Mouse (Mus musculus): ENCODE measurements around the gene Elp4. TPM values are rescaled to one million over a fixed set of nuclear protein-coding genes. Genes with fewer than 3 reads are reported as not detected.

The Elp4 gene
- polyA plus RNA-seq, 1 experiment from 2014 or later = 46.2 TPM

DNA sequence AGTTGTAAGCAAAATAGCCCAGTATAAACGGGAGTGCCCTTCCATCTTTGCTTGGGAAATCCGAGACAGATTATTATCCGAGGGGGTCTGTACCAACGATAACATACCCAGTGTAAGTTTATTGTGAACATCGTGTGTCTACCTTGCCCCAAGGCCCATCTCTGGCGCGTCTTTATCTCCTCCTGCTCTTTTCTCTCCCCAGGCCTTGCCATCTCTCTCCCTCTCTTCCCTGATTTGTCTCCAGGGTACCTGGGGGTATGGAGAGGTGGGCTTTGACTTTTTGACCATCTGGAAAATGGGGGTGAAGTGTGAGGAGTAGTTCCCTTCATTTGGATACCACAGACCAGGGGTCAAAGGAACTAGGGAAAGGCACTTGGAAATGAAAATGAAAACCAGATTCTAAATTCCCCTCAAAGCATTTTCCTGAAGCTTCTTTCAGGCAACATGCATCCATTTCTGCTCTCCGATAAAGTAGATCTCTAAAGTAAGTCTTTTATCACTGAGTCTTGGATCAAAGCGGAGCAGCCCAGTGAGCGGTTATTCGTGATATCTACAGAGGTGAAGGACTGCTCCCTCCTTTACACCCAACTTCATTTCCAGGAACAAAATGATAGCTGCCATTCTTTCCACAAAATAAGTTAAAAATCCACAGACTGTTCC lies 219.2 kb downstream of the Elp4 start:
- H3K36me3 ChIP-seq (ENCODE audit: control insufficient read depth, insufficient read depth) = no peaks in the 10 kb centered on the region
- ATAC-seq = no peak
- no peaks in the 10 kb centered on the region for H3K9me3 ChIP-seq (ENCODE audit: control insufficient read depth, low read length)
- peaks cover 19% of the 10 kb centered on the region for H3K27me3 ChIP-seq (replicated peaks; ENCODE audit: control insufficient read depth, insufficient read depth, low read length)
- WGBS = 62% methylated on average over 11 of the region's 11 CpGs
- H3K4me3 ChIP-seq (replicated peaks; ENCODE audit: low read length) = 0 out of 2 replicates have a peak overlapping the region, but pooled peaks have one; percentile 3
- 0 out of 2 replicates have a peak overlapping the region, but pooled peaks have one; percentile 10 for H3K4me2 ChIP-seq (ENCODE audit: low read length)
- no peak overlapping the region for H3K27ac ChIP-seq (ENCODE audit: low read length)
- H3K9ac ChIP-seq (replicated peaks; ENCODE audit: low read depth, low read length) = no peak overlapping the region
- peaks cover 69% of the 10 kb centered on the region for H3K4me1 ChIP-seq (replicated peaks; ENCODE audit: control insufficient read depth, insufficient read depth, low read length)

DNA sequence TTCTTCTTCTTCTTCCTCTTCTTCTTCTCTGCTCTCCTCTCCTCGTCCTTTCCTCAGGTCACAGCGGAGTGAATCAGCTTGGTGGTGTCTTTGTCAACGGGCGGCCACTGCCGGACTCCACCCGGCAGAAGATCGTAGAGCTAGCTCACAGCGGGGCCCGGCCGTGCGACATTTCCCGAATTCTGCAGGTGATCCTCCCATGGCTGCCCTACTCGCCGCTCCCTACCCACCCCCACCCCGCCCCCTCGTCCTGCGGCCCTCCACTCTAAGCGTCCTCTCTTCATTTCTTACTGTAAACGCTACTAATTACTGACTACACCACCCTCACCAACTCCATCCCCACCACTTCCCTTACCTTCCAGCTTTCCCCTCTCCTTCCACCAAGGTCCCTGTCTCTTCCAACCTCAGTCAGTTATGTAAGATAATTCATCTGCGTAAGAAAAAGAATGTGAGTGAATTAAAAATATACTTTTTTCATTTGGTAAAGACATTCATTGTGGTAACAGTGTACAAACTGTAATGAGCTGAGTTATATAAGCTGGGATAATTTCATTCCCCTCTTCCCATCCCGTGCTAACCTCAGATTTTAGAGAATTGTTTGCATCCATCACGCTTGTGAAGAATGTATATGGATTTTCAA lies 220.5 kb downstream of the Elp4 start:
- H3K4me1 ChIP-seq (replicated peaks; ENCODE audit: control insufficient read depth, insufficient read depth, low read length) = peaks cover 64% of the 10 kb centered on the region
- peak overlapping the region; percentile 33 for H3K4me2 ChIP-seq (ENCODE audit: low read length)
- peaks cover 26% of the 10 kb centered on the region for H3K27me3 ChIP-seq (replicated peaks; ENCODE audit: control insufficient read depth, insufficient read depth, low read length)
- H3K4me3 ChIP-seq (replicated peaks; ENCODE audit: low read length) = peak overlapping the region; percentile 23
- 22% methylated on average over 21 of the region's 22 CpGs for WGBS
- no peak for ATAC-seq
- peak overlapping the region; percentile 29; the same call in 1 of the 2 replicates for H3K9ac ChIP-seq (replicated peaks; ENCODE audit: low read depth, low read length)
- H3K36me3 ChIP-seq (ENCODE audit: control insufficient read depth, insufficient read depth) = no peaks in the 10 kb centered on the region
- no peak overlapping the region for H3K27ac ChIP-seq (ENCODE audit: low read length)
- no peaks in the 10 kb centered on the region for H3K9me3 ChIP-seq (ENCODE audit: control insufficient read depth, low read length)

DNA sequence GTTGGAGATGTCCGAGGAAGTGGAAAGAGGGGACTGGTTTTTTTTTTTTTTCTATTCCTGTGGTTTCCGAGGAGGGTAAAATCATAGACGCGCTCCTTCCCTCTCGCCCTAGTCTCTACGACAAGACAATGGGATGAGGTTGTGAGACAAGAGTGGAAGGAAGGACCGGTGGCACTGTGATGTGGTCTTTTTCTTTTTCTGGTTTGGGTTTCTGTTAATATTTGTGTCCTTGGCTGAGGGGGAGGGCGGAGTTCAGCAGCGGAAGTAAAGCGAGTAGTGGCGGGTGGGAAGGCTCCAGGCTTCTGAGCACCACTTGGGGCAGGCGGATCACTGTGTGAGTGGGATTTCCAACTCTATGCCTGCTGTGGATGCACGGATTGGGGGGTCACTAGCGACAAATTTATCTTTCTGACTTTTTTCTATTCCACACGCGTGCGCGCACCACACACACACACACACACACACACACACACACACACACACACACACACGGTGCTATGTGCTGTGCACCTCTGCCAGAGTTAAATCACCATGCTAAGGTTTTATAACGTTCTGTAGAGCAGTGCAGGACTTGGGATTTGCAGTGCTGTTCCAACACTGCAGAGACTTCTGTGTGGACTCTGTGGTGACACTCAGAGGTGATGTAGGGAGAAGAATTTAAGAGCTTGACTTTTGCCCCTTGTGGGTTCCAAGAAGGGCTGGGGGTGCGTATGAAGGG lies 221.6 kb downstream of the Elp4 start:
- Histone ChIP-seq H3K36me3 (ENCODE audit: control insufficient read depth, insufficient read depth) (no peaks in the 10 kb centered on the region), H3K4me2 (ENCODE audit: low read length) (peak overlapping the region; percentile 41), H3K9ac (replicated peaks; ENCODE audit: low read depth, low read length) (peak overlapping the region; percentile 36), H3K4me1 (replicated peaks; ENCODE audit: control insufficient read depth, insufficient read depth, low read length) (peaks cover 54% of the 10 kb centered on the region), H3K4me3 (replicated peaks; ENCODE audit: low read length) (peak overlapping the region; percentile 33), H3K27me3 (replicated peaks; ENCODE audit: control insufficient read depth, insufficient read depth, low read length) (peaks cover 29% of the 10 kb centered on the region), H3K9me3 (ENCODE audit: control insufficient read depth, low read length) (no peaks in the 10 kb centered on the region), H3K27ac (ENCODE audit: low read length) (peak overlapping the region; percentile 4; the same call in 1 of the 2 replicates)
- no peak for ATAC-seq
- 15% methylated on average over 21 of the region's 21 CpGs for WGBS

DNA sequence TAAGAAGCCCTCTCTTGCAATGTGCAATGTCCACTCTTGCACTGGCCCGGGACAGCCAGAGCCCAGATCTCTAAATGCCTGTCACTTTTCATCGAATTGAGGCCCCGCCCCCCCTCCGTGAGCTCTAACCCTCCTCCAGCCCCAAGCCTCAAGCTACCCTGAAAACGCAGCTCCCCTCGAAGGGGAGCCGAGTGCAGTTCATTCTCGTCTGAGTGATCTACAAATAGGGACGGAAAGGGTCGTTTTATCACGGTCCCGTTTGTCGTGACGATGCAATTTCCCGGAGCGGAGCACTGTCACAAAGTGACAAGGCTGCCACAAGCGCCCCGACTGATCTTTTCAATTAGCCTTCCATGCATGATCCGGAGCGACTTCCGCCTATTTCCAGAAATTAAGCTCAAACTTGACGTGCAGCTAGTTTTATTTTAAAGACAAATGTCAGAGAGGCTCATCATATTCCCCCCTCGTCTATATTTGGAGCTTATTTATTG lies 222.3 kb downstream of the Elp4 start:
- Histone ChIP-seq H3K9ac (replicated peaks; ENCODE audit: low read depth, low read length) (peak overlapping the region; percentile 36), H3K9me3 (ENCODE audit: control insufficient read depth, low read length) (no peaks in the 10 kb centered on the region), H3K36me3 (ENCODE audit: control insufficient read depth, insufficient read depth) (no peaks in the 10 kb centered on the region), H3K27me3 (replicated peaks; ENCODE audit: control insufficient read depth, insufficient read depth, low read length) (peaks cover 26% of the 10 kb centered on the region), H3K4me1 (replicated peaks; ENCODE audit: control insufficient read depth, insufficient read depth, low read length) (peaks cover 48% of the 10 kb centered on the region), H3K4me3 (replicated peaks; ENCODE audit: low read length) (peak overlapping the region; percentile 33), H3K27ac (ENCODE audit: low read length) (peak overlapping the region; percentile 69), H3K4me2 (ENCODE audit: low read length) (peak overlapping the region; percentile 41)
- ATAC-seq = no peak
- WGBS = 3% methylated on average over 23 of the region's 23 CpGs

DNA sequence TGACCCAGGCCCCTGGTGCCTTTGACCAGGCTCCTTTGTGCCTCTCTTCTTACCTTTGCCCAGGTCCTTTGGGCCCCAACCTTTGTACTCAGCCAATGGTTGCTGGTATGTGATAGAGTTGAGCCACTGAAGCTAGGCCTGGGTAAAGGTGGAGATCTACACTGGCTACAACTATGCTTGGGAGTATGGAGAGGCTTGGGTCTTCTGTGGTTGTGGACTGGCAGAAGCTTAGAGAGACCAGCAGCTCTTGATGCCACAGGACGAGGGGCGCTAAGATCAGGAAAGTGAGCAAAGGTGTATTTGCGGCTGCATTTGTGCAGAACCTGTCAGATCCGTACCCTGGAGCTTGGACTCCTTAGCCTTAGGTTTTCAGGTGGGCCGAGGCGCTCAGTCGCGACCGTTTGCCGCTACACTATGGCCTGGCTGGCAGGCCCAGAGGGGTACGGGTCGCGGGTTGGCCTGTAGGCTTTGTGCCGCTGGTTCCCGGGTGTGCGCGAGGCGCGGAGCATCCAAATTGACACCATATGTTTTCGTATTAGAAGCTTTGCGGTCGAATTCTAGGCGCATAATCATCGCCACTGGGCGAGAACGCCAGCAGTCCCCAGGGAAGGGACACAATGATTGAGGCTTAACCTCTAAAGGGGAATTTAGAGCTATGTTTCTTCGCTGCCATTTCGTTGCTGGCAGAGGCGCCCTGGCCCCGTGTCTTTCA lies 223.2 kb downstream of the Elp4 start:
- Histone ChIP-seq H3K27ac (ENCODE audit: low read length) (peak overlapping the region; percentile 69), H3K9ac (replicated peaks; ENCODE audit: low read depth, low read length) (peak overlapping the region; percentile 36), H3K4me3 (replicated peaks; ENCODE audit: low read length) (peak overlapping the region; percentile 33), H3K4me2 (ENCODE audit: low read length) (peak overlapping the region; percentile 41), H3K27me3 (replicated peaks; ENCODE audit: control insufficient read depth, insufficient read depth, low read length) (peaks cover 26% of the 10 kb centered on the region), H3K36me3 (ENCODE audit: control insufficient read depth, insufficient read depth) (no peaks in the 10 kb centered on the region), H3K9me3 (ENCODE audit: control insufficient read depth, low read length) (no peaks in the 10 kb centered on the region), H3K4me1 (replicated peaks; ENCODE audit: control insufficient read depth, insufficient read depth, low read length) (peaks cover 48% of the 10 kb centered on the region)
- ATAC-seq = peak; percentile 18; the same call in 1 of the 2 replicates
- 8% methylated on average over 30 of the region's 30 CpGs for WGBS

DNA sequence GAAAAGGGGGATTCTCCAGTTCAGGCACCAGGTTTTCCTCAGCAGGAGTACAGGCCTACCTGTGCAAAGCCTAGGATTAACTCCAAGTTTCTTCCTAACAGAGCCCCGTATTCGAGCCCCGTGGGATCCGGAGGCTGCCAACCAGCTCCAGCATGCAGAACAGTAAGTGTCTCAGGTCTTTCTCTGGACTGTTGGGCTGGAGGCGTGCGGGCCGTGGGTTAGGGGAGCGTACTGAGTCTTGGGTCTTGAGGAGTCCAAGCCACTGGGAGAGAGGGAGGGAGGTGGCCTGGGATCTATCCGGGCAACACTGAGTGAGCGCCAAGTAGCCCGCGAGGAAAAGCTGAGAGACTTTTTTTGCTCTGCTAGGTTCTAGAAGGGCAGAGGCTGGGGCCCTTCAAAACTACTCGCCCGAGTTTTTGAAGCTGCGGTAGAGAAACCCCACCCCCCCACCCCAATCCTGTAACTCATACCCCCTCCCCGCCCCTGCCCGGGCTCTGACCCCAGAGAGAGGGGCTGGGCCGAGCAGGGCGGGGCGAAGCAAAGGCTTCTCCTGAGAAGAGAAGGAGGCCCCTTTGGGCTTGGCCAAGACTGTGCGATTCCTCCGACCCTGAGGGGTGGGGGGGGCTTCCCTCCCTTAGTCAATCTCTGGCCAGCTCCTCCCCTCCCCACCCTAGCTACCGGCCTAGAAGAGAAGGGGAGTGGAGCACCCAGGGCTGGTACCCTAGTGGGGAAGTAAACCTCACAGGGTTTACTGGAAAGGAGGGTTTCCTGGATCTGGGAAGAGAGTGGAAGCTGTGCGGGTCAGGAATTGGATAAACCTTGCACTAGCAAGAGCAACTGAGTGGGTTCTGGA lies 224.0 kb downstream of the Elp4 start:
- peak overlapping the region; percentile 53 for H3K9ac ChIP-seq (replicated peaks; ENCODE audit: low read depth, low read length)
- peak; percentile 71 for ATAC-seq
- H3K27ac ChIP-seq (ENCODE audit: low read length) = peak overlapping the region; percentile 69
- peak overlapping the region; percentile 41 for H3K4me2 ChIP-seq (ENCODE audit: low read length)
- H3K4me3 ChIP-seq (replicated peaks; ENCODE audit: low read length) = peak overlapping the region; percentile 46
- H3K4me1 ChIP-seq (replicated peaks; ENCODE audit: control insufficient read depth, insufficient read depth, low read length) = peaks cover 46% of the 10 kb centered on the region
- H3K27me3 ChIP-seq (replicated peaks; ENCODE audit: control insufficient read depth, insufficient read depth, low read length) = peaks cover 21% of the 10 kb centered on the region
- WGBS = 5% methylated on average over 20 of the region's 24 CpGs
- H3K9me3 ChIP-seq (ENCODE audit: control insufficient read depth, low read length) = no peaks in the 10 kb centered on the region
- H3K36me3 ChIP-seq (ENCODE audit: control insufficient read depth, insufficient read depth) = no peaks in the 10 kb centered on the region

DNA sequence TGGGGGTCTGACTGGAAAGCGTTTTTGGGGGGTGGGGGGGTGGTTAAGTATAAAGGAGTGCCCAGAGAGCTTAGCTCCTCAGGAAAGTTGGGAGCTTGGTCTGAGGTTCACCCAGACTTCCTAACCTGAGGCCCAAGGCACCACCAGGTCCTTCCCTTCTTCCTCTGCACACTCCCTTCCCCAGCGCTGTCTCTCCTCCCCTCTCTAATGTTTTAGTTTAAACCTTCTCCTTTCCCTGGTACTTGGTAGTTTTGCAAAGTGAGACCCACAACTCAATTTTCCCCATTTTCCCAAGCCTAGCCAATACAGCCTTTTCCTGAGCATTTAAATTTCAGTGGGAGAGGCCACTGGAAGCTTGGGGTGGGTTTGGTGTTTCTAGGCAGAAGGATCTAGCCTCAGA lies 225.0 kb downstream of the Elp4 start:
- 22% methylated on average over 2 of the region's 2 CpGs for WGBS
- Histone ChIP-seq H3K27me3 (replicated peaks; ENCODE audit: control insufficient read depth, insufficient read depth, low read length) (peaks cover 17% of the 10 kb centered on the region), H3K4me2 (ENCODE audit: low read length) (peak overlapping the region; percentile 41), H3K36me3 (ENCODE audit: control insufficient read depth, insufficient read depth) (no peaks in the 10 kb centered on the region), H3K27ac (ENCODE audit: low read length) (peak overlapping the region; percentile 27; the same call in 1 of the 2 replicates), H3K9me3 (ENCODE audit: control insufficient read depth, low read length) (no peaks in the 10 kb centered on the region), H3K4me3 (replicated peaks; ENCODE audit: low read length) (peak overlapping the region; percentile 46), H3K9ac (replicated peaks; ENCODE audit: low read depth, low read length) (peak overlapping the region; percentile 44), H3K4me1 (replicated peaks; ENCODE audit: control insufficient read depth, insufficient read depth, low read length) (peaks cover 56% of the 10 kb centered on the region)
- ATAC-seq = no peak

DNA sequence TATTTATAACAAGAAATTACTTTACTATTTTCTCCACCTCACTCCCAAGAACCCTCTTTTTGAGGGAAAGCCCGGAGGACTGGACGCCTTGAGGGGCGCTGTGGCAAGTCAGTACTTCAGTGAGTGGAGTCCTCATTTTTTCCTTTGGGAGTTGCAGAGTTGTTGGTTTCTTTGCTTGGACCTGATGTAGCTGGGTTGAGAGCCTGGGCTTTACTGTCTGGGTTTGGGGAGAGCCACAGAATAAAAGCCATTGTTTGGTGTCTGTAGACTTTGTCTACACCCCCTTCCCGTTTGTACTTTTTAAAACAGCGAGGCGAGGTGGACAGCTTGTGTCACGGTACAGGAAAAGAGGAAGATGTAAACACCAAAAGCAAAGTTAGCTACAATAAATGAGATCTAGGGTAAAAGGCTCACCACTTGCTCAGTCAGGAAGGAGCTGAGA lies 225.5 kb downstream of the Elp4 start:
- Histone ChIP-seq H3K27ac (ENCODE audit: low read length) (peak overlapping the region; percentile 27; the same call in 1 of the 2 replicates), H3K9ac (replicated peaks; ENCODE audit: low read depth, low read length) (peak overlapping the region; percentile 44), H3K9me3 (ENCODE audit: control insufficient read depth, low read length) (no peaks in the 10 kb centered on the region), H3K4me2 (ENCODE audit: low read length) (peak overlapping the region; percentile 41), H3K4me1 (replicated peaks; ENCODE audit: control insufficient read depth, insufficient read depth, low read length) (peaks cover 59% of the 10 kb centered on the region), H3K36me3 (ENCODE audit: control insufficient read depth, insufficient read depth) (no peaks in the 10 kb centered on the region), H3K4me3 (replicated peaks; ENCODE audit: low read length) (peak overlapping the region; percentile 46), H3K27me3 (replicated peaks; ENCODE audit: control insufficient read depth, insufficient read depth, low read length) (peaks cover 17% of the 10 kb centered on the region)
- WGBS = 13% methylated on average over 7 of the region's 7 CpGs
- ATAC-seq = no peak
